Mouse (Mus musculus): ENCODE results near the gene Vps8. TPM values are rescaled to one million over a fixed set of nuclear protein-coding genes. Genes with fewer than 3 reads are reported as not detected.
A peak's percentile ranks its signal among the peaks of the same experiment; 100 is the strongest.

Gene Vps8
- polyA plus RNA-seq, 2 experiments = 11.0 to 15.2 TPM

GRCm38 (mm10) chr16:21413819-21414218, 9.1 kb upstream of the Vps8 start:
- Histone ChIP-seq H3K36me3 (ENCODE audit: control insufficient read depth, insufficient read depth, low read length) (no peaks in the 10 kb centered on the region), H3K27ac (replicated peaks; ENCODE audit: low read depth, low read length) (no peak overlapping the region), H3K4me1 (ENCODE audit: control insufficient read depth, insufficient read depth, low read length) (no peaks in the 10 kb centered on the region), H3K9me3 (ENCODE audit: control insufficient read depth, low read length) (no peaks in the 10 kb centered on the region), H3K4me2 (replicated peaks; ENCODE audit: low read depth, low read length, severe bottlenecking) (no peak overlapping the region), H3K9ac (ENCODE audit: low read depth, low read length, severe bottlenecking) (no peak overlapping the region), H3K4me3 (replicated peaks; ENCODE audit: low read length) (no peak overlapping the region), H3K27me3 (ENCODE audit: control insufficient read depth, insufficient read depth, low read length) (no peaks in the 10 kb centered on the region)
- no peak for DNase-seq (ENCODE audit: low spot score)
- no peak for TF ChIP-seq POLR2A (IDR thresholded peaks at IDR 0.05; ENCODE audit: borderline replicate concordance, extremely low read depth, insufficient read depth, insufficient read length)
- ATAC-seq (ENCODE audit: low FRiP score, low read depth) = no peak
- WGBS = 79% methylated on average over 3 of the region's 3 CpGs

GRCm38 (mm10) chr16:21415128-21415527, 7.8 kb upstream of the Vps8 start:
- H3K27me3 ChIP-seq (ENCODE audit: control insufficient read depth, insufficient read depth, low read length) = no peaks in the 10 kb centered on the region
- no peak overlapping the region for H3K27ac ChIP-seq (replicated peaks; ENCODE audit: low read depth, low read length)
- H3K9me3 ChIP-seq (ENCODE audit: control insufficient read depth, low read length) = no peaks in the 10 kb centered on the region
- H3K36me3 ChIP-seq (ENCODE audit: control insufficient read depth, insufficient read depth, low read length) = no peaks in the 10 kb centered on the region
- TF ChIP-seq POLR2A (IDR thresholded peaks at IDR 0.05; ENCODE audit: borderline replicate concordance, extremely low read depth, insufficient read depth, insufficient read length) = no peak
- H3K4me1 ChIP-seq (ENCODE audit: control insufficient read depth, insufficient read depth, low read length) = no peaks in the 10 kb centered on the region
- no peak overlapping the region for H3K9ac ChIP-seq (ENCODE audit: low read depth, low read length, severe bottlenecking)
- WGBS = 87% methylated on average over 8 of the region's 8 CpGs
- H3K4me3 ChIP-seq (replicated peaks; ENCODE audit: low read length) = no peak overlapping the region
- DNase-seq (ENCODE audit: low spot score) (no peak), ATAC-seq (ENCODE audit: low FRiP score, low read depth) (no peak)
- no peak overlapping the region for H3K4me2 ChIP-seq (replicated peaks; ENCODE audit: low read depth, low read length, severe bottlenecking)

GRCm38 (mm10) chr16:21418012-21418411, 4.9 kb upstream of the Vps8 start:
- no peaks in the 10 kb centered on the region for H3K4me1 ChIP-seq (ENCODE audit: control insufficient read depth, insufficient read depth, low read length)
- no peaks in the 10 kb centered on the region for H3K9me3 ChIP-seq (ENCODE audit: control insufficient read depth, low read length)
- 63% methylated on average over 5 of the region's 5 CpGs for whole genome bisulfite sequencing
- TF ChIP-seq POLR2A (IDR thresholded peaks at IDR 0.05; ENCODE audit: borderline replicate concordance, extremely low read depth, insufficient read depth, insufficient read length) = no peak
- no peak overlapping the region for H3K4me2 ChIP-seq (replicated peaks; ENCODE audit: low read depth, low read length, severe bottlenecking)
- no peaks in the 10 kb centered on the region for H3K36me3 ChIP-seq (ENCODE audit: control insufficient read depth, insufficient read depth, low read length)
- no peaks in the 10 kb centered on the region for H3K27me3 ChIP-seq (ENCODE audit: control insufficient read depth, insufficient read depth, low read length)
- H3K27ac ChIP-seq (replicated peaks; ENCODE audit: low read depth, low read length) = no peak overlapping the region
- no peak overlapping the region for H3K9ac ChIP-seq (ENCODE audit: low read depth, low read length, severe bottlenecking)
- ATAC-seq (ENCODE audit: low FRiP score, low read depth) (no peak), DNase-seq (ENCODE audit: low spot score) (no peak)
- H3K4me3 ChIP-seq (replicated peaks; ENCODE audit: low read length) = no peak overlapping the region

GRCm38 (mm10) chr16:21423546-21423910, 610 bp downstream of the Vps8 start:
- DNase-seq (ENCODE audit: low spot score) = peak; percentile 77
- H3K4me3 ChIP-seq (replicated peaks; ENCODE audit: low read length) = peak overlapping the region; percentile 82
- H3K4me2 ChIP-seq (replicated peaks; ENCODE audit: low read depth, low read length, severe bottlenecking) = peak overlapping the region; percentile 83
- ATAC-seq (ENCODE audit: low FRiP score, low read depth) = peak; percentile 81
- no peaks in the 10 kb centered on the region for H3K36me3 ChIP-seq (ENCODE audit: control insufficient read depth, insufficient read depth, low read length)
- H3K27me3 ChIP-seq (ENCODE audit: control insufficient read depth, insufficient read depth, low read length) = no peaks in the 10 kb centered on the region
- WGBS = 2% methylated on average over 10 of the region's 10 CpGs
- no peak for TF ChIP-seq POLR2A (IDR thresholded peaks at IDR 0.05; ENCODE audit: borderline replicate concordance, extremely low read depth, insufficient read depth, insufficient read length)
- peak overlapping the region; percentile 94 for H3K27ac ChIP-seq (replicated peaks; ENCODE audit: low read depth, low read length)
- peak overlapping the region; percentile 82 for H3K9ac ChIP-seq (ENCODE audit: low read depth, low read length, severe bottlenecking)
- H3K4me1 ChIP-seq (ENCODE audit: control insufficient read depth, insufficient read depth, low read length) = peaks cover 10% of the 10 kb centered on the region; the same call in 1 of the 2 replicates
- H3K9me3 ChIP-seq (ENCODE audit: control insufficient read depth, low read length) = no peaks in the 10 kb centered on the region

GRCm38 (mm10) chr16:21428131-21428530, 5.2 kb downstream of the Vps8 start:
- no peak for TF ChIP-seq POLR2A (IDR thresholded peaks at IDR 0.05; ENCODE audit: borderline replicate concordance, extremely low read depth, insufficient read depth, insufficient read length)
- 66% methylated on average over 5 of the region's 5 CpGs for WGBS
- Histone ChIP-seq H3K4me1 (ENCODE audit: control insufficient read depth, insufficient read depth, low read length) (peaks cover 10% of the 10 kb centered on the region; the same call in 1 of the 2 replicates), H3K27me3 (ENCODE audit: control insufficient read depth, insufficient read depth, low read length) (no peaks in the 10 kb centered on the region), H3K9ac (ENCODE audit: low read depth, low read length, severe bottlenecking) (no peak overlapping the region), H3K4me3 (replicated peaks; ENCODE audit: low read length) (no peak overlapping the region), H3K4me2 (replicated peaks; ENCODE audit: low read depth, low read length, severe bottlenecking) (no peak overlapping the region), H3K36me3 (ENCODE audit: control insufficient read depth, insufficient read depth, low read length) (no peaks in the 10 kb centered on the region), H3K27ac (replicated peaks; ENCODE audit: low read depth, low read length) (no peak overlapping the region), H3K9me3 (ENCODE audit: control insufficient read depth, low read length) (0 out of 2 replicates have a peak, but pooled peaks cover 2% of the 10 kb centered on the region)
- DNase-seq (ENCODE audit: low spot score) (no peak), ATAC-seq (ENCODE audit: low FRiP score, low read depth) (no peak)
